Mouse (Mus musculus) liver, embryonic 11.5 days (tissue): ENCODE data around the gene Cdh4. TPM values are rescaled to one million over a fixed set of nuclear protein-coding genes. Genes with fewer than 3 reads are reported as not detected.

Experiments used
- ATAC-seq: fragments of 200-750 bp; cut with Nextera tagmentation; replicated peaks from 2 replicates; pipeline ENCODE4 v1.8.0; 2017; ENCODE audit warnings: moderate number of reproducible peaks, mild to moderate bottlenecking, moderate TSS enrichment, moderate library complexity; ENCODE audit not compliant: low FRiP score
- DNase-seq: peaks from one replicate; pipeline ENCODE4 v3.0.0-alpha.2; 2017; ENCODE audit warnings: low spot score
- H3K27ac ChIP-seq: fragments of 300-500 bp; sonication (generic); 2 replicates; pipeline ENCODE4 v1.5.1; 2014; ENCODE audit warnings: mild to moderate bottlenecking, low read depth, low read length, control low read depth
- H3K27me3 ChIP-seq: fragments of 300-500 bp; sonication (generic); replicated peaks from 2 replicates; pipeline ENCODE4 v1.6.1; 2014; ENCODE audit warnings: low read length, mixed read lengths; ENCODE audit not compliant: control insufficient read depth, insufficient read depth
- H3K36me3 ChIP-seq: fragments of 300-500 bp; sonication (generic); 2 replicates; pipeline ENCODE4 v1.6.1; 2014; ENCODE audit warnings: mild to moderate bottlenecking, low read length, moderate library complexity, mixed read lengths; ENCODE audit not compliant: control insufficient read depth, insufficient read depth
- H3K4me1 ChIP-seq: fragments of 300-500 bp; sonication (generic); replicated peaks from 2 replicates; pipeline ENCODE4 v1.6.1; 2014; ENCODE audit warnings: low read length, mixed read lengths; ENCODE audit not compliant: control insufficient read depth, insufficient read depth
- H3K4me2 ChIP-seq: fragments of 300-500 bp; sonication (generic); 2 replicates; pipeline ENCODE4 v1.6.1; 2014; ENCODE audit warnings: mild to moderate bottlenecking, control low read depth, moderate library complexity
- H3K4me3 ChIP-seq: fragments of 300-500 bp; sonication (generic); 2 replicates; pipeline ENCODE4 v1.5.1; 2014; ENCODE audit warnings: low read depth, low read length, control low read depth
- H3K9ac ChIP-seq: fragments of 300-500 bp; sonication (generic); 2 replicates; pipeline ENCODE4 v1.6.1; 2014; ENCODE audit warnings: low read depth, low read length, control low read depth
- H3K9me3 ChIP-seq: fragments of 300-500 bp; sonication (generic); 2 replicates; pipeline ENCODE4 v1.6.1; 2016; ENCODE audit warnings: low read length, inconsistent platforms, mixed read lengths; ENCODE audit not compliant: control insufficient read depth
- whole genome bisulfite sequencing: fragments of 180-500 bp; shearing (Covaris S2); extraction: QIAGEN DNeasy Blood & Tissue Kit; methylation state at CpG from one replicate; pipeline ENCODE4 v1.1.7; 2014; 5-methylcytosine and 5-hydroxymethylcytosine counted together
- polyA plus RNA-seq: library from polyadenylated mRNA; unstranded; fragments of >200 nt; fragmentation: Nextera tagmentation; extraction: Ambion mirVana; gene quantifications from 2 replicates; pipeline ENCODE4 v1.2.1, GENCODE M21; 2014

Gene Cdh4
- polyA plus RNA-seq = 0.51 and 0.78 TPM in 2 replicates

DNA sequence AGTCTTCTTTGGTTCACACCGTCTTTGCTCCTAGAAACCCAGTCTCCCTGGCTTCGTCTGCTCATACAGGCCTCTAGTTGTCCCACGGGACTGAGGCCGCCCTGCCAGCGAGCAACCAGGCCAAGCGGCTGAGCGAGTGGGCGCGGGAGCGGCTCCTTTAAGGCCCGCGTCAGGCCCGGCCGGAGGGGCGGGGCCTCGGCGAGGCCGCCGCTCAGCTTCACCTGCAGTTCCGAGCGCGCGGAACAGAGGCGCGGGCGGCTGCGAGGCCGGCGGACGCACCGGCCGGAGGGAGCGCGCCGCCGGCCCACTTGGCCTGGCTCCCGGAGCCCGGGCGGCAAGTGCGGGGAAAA, at the start of gene Cdh4:
Gene Cdh4 (plus strand): TSS at position 241 of the 350 bp plus-strand sequence.
- H3K9ac ChIP-seq = no peak within 1 kb of the TSS

DNA sequence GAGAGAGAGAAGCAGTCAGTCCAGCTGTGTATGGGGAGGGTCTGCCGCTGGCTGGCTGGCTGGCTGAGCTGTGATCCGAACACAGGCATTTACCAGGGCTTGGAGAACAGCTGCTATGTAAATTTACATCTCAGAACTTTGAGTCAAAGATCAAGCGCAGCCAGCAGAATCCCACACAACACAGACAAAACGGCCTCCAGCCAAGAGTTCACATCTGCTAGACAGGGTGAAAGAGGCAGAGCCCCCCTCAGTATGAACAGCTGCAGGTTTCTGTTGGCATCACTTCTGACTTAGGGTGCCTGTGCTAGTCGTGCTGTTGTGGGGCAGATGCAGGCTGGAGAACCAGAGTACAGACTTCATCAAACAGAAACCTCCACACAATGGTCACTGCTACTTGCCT, 46.8 kb upstream of the Cdh4 start:
- Histone ChIP-seq H3K36me3 (no peaks in the 10 kb centered on the region), H3K4me3 (no peak overlapping the region), H3K9me3 (no peaks in the 10 kb centered on the region), H3K27ac (no peak overlapping the region), H3K4me1 (no peaks in the 10 kb centered on the region), H3K4me2 (no peak overlapping the region), H3K27me3 (no peaks in the 10 kb centered on the region), H3K9ac (no peak overlapping the region)
- no peak for DNase-seq
- ATAC-seq = no peak
- 63% methylated on average over 5 of the region's 5 CpGs for WGBS

More for the DNA sequence above, at the start of gene Cdh4:
- DNase-seq (no peak), ATAC-seq (peak; percentile 72)
- Histone ChIP-seq H3K9me3 (no peaks in the 10 kb centered on the region), H3K4me2 (peak within 1 kb of the TSS; percentile 71), H3K27ac (no peak within 1 kb of the TSS), H3K36me3 (no peaks in the 10 kb centered on the region), H3K4me1 (no peaks in the 10 kb centered on the region), H3K4me3 (peak within 1 kb of the TSS; percentile 54), H3K27me3 (peaks cover 45% of the 10 kb centered on the region)
- WGBS = 0% methylated on average over 40 of the region's 40 CpGs

DNA sequence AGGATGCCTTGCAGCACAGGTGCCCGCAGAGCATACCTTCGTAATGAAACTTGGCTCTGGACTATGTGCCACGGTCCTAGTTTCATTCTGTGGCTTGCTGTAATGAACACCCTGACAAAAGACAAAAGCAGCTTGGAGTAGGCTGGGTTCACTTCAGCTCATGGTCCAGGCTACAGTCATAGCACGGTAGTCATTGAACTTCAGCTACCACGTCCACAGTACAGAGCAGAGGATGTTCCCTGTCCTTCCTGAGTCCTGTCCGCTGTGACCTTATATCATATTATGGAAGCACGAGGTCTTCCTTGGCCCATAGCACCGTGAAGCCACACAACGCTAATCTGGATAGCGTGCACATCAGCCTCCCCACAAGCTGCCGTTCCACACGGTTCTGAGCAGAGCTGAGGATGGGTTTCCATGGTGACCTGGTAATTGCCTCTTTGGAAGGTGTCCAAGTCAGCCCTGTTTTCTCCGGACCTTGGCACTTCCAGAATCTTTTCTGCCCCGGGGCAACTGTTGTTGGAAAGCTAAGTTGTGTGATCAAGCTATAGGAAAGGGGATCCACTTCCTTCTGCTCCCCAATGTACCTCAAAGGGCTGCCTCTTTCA, 42.5 kb upstream of the Cdh4 start:
- H3K27ac ChIP-seq = no peak overlapping the region
- H3K27me3 ChIP-seq = no peaks in the 10 kb centered on the region
- DNase-seq (no peak), ATAC-seq (no peak)
- no peak overlapping the region for H3K9ac ChIP-seq
- H3K36me3 ChIP-seq = no peaks in the 10 kb centered on the region
- 83% methylated on average over 14 of the region's 14 CpGs for WGBS
- H3K4me2 ChIP-seq = no peak overlapping the region
- no peaks in the 10 kb centered on the region for H3K9me3 ChIP-seq
- no peaks in the 10 kb centered on the region for H3K4me1 ChIP-seq
- no peak overlapping the region for H3K4me3 ChIP-seq

DNA sequence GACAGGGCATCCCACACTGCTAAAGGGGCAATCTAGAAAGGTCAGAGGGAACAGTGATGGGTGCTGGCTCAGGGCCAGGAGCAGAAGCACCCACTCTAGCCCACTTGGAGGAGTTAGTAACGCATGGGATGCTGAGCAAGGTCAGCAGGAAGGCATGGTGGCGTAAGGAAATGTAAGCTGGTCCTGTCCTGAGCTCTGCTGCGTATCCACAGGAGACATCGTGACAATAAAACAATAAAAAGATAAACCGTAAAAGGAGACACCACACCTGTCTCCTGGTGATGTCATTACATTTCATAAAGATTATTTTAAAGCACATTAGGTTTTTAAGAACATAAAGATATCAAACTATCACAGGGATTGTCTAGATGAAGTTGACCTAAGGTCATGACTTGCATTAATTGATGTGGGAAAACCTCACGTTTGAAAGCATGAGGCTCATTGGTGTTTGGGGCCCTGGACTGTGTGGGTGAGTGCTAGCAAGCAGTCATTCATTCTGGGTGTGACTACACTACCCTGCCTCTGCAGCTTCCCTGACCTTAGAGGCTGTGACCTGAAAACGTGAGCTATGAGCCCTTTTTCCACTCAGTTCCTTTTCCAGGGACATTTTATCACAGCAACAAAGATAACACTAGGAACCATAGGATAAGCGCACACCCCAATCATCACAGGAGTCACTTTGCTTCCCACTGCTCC, 31.2 kb upstream of the Cdh4 start:
- WGBS = 65% methylated on average over 8 of the region's 8 CpGs
- ATAC-seq (no peak), DNase-seq (no peak)
- Histone ChIP-seq H3K9ac (no peak overlapping the region), H3K4me2 (no peak overlapping the region), H3K4me1 (no peaks in the 10 kb centered on the region), H3K4me3 (no peak overlapping the region), H3K36me3 (no peaks in the 10 kb centered on the region), H3K27ac (no peak overlapping the region), H3K9me3 (no peaks in the 10 kb centered on the region), H3K27me3 (no peaks in the 10 kb centered on the region)

DNA sequence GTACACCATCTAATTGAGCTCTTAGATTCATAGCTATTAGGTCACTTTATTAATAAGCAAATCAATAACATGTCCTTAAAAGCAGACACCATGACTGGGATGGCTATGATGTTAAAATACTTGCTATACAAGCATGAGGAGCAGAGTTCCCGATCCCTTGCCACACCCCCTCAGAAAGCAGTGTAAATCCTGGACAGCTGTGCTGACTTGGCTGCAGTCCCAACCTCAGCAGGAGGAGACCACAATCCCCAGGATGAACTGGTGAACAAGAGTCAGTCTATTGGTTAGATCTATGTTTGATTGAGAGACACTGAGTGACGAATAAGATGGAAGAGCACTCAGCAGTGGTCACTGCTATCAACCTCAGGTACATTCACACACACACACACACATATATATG, 29.3 kb upstream of the Cdh4 start:
- H3K27ac ChIP-seq = no peak overlapping the region
- H3K9ac ChIP-seq = no peak overlapping the region
- ATAC-seq (no peak), DNase-seq (no peak)
- no peaks in the 10 kb centered on the region for H3K4me1 ChIP-seq
- no peak overlapping the region for H3K4me2 ChIP-seq
- no peaks in the 10 kb centered on the region for H3K27me3 ChIP-seq
- no peaks in the 10 kb centered on the region for H3K9me3 ChIP-seq
- no peaks in the 10 kb centered on the region for H3K36me3 ChIP-seq
- WGBS = 75% methylated on average over 2 of the region's 2 CpGs
- H3K4me3 ChIP-seq = no peak overlapping the region

DNA sequence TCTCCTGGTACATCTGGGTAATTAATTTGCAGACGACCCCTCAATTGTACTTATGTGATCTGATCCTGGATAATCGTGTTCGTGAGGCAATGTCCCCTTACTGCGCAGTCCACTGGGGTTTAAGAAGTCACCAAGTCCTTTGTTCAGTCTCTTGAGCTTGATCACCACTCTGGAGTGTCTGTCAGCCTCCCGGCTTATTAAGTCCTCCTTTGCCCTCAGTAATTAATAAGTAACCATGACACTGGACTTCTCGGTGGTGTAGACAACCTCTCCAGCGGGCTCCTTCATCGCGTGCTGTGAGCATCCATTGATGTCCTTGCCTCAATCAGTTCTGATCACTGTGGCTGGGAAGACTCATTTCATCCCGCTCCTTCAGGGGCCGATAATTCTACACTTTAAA, 28.0 kb upstream of the Cdh4 start:
- H3K27ac ChIP-seq = no peak overlapping the region
- H3K4me2 ChIP-seq = no peak overlapping the region
- H3K9ac ChIP-seq = no peak overlapping the region
- DNase-seq (no peak), ATAC-seq (no peak)
- no peaks in the 10 kb centered on the region for H3K27me3 ChIP-seq
- no peak overlapping the region for H3K4me3 ChIP-seq
- H3K36me3 ChIP-seq = no peaks in the 10 kb centered on the region
- no peaks in the 10 kb centered on the region for H3K4me1 ChIP-seq
- 86% methylated on average over 11 of the region's 11 CpGs for WGBS
- no peaks in the 10 kb centered on the region for H3K9me3 ChIP-seq

DNA sequence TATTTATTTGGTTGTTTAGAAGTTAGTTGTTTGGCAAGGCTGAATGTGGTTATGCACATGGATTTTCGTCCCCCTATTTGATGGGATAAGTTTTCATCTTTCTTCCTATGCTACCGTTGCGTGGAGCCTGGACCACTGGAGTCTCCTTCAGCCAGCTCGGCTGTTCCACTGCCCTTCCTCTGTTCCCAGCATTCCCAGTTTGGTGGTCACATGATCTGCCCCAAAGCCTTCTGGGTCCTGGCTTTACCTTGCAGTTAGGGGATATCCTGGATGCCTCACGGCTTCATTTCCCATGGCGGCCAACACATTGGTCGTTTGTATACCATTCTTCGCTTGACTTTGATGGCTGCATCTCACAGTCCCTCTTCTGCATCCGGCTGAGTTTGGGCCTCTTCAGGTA, 27.5 kb upstream of the Cdh4 start:
- H3K27ac ChIP-seq = no peak overlapping the region
- H3K9me3 ChIP-seq = no peaks in the 10 kb centered on the region
- DNase-seq (no peak), ATAC-seq (no peak)
- H3K4me1 ChIP-seq = no peaks in the 10 kb centered on the region
- WGBS = 88% methylated on average over 9 of the region's 9 CpGs
- no peak overlapping the region for H3K4me3 ChIP-seq
- H3K36me3 ChIP-seq = no peaks in the 10 kb centered on the region
- no peaks in the 10 kb centered on the region for H3K27me3 ChIP-seq
- H3K9ac ChIP-seq = no peak overlapping the region
- no peak overlapping the region for H3K4me2 ChIP-seq

DNA sequence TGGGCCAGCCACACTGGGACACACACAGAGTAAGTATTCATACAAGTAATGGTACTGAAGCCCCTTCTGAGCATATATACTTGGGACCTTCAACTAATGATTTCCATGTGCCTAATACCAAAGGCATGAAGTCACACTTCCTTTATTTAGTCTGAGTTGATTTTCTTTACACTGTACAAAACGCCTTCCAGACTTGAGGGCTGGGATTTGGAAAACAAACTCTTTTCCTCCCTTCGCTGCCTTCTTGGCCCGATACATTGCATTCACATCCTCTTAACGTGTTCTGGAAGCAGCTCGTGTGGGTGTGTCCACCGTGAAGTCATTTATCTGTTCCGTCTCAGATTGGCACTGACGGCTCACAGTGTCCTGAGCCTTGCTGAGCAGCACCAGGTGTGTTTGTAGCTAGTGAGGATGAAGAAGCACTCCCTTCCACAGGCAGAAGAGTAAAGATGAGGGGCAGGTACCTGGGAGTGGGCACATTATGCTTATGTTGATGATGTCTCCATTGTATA, 26.3 kb upstream of the Cdh4 start:
- DNase-seq = no peak
- Histone ChIP-seq H3K27me3 (no peaks in the 10 kb centered on the region), H3K9me3 (no peaks in the 10 kb centered on the region), H3K36me3 (no peaks in the 10 kb centered on the region), H3K4me3 (no peak overlapping the region), H3K4me1 (no peaks in the 10 kb centered on the region), H3K4me2 (no peak overlapping the region), H3K9ac (no peak overlapping the region), H3K27ac (no peak overlapping the region)
- WGBS = 68% methylated on average over 8 of the region's 8 CpGs
- ATAC-seq = no peak
